Mouse (Mus musculus): ENCODE data around the gene Rmdn3.

Rmdn3 gene

GRCm38 (mm10) chr2:119101552-119101951, 55.3 kb downstream of the Rmdn3 start:
- no peak for DNase-seq (ENCODE audit: low spot score)
